Mouse (Mus musculus): ENCODE measurements at regions not wholly inside any gene's neighbourhood (a gene's known extent, or its start where the extent isn't known, plus 50 kb on each side); places are given as distances from the start of the nearest gene placed in this dataset.

GRCm38 (mm10) chr4:81124155-81124554 lies 213.7 kb downstream of the Lurap1l start:
- no peaks in the 10 kb centered on the region for H3K9me3 ChIP-seq (ENCODE audit: control insufficient read depth, low read depth, low read length)
- no peak for ATAC-seq (ENCODE audit: insufficient number of reproducible peaks, insufficient read depth, low FRiP score, low read depth)
- no peak overlapping the region for H3K9ac ChIP-seq (replicated peaks; ENCODE audit: low read depth, low read length)
- no peak overlapping the region for H3K4me2 ChIP-seq (replicated peaks; ENCODE audit: low read depth, low read length)
- H3K36me3 ChIP-seq (ENCODE audit: control insufficient read depth, insufficient read depth, low read length): no peaks in the 10 kb centered on the region
- no peaks in the 10 kb centered on the region for H3K4me1 ChIP-seq (ENCODE audit: control insufficient read depth, insufficient read depth, low read length)
- WGBS: 40% methylated on average over 3 of the region's 3 CpGs
- no peaks in the 10 kb centered on the region for H3K27me3 ChIP-seq (ENCODE audit: control insufficient read depth, insufficient read depth, low read length)
- H3K27ac ChIP-seq (ENCODE audit: low read length): no peak overlapping the region
- no peak overlapping the region for H3K4me3 ChIP-seq (ENCODE audit: low read depth, low read length)

GRCm38 (mm10) chr4:81129874-81130273 lies 219.4 kb downstream of the Lurap1l start:
- Histone ChIP-seq H3K9me3 (ENCODE audit: control insufficient read depth, low read depth, low read length) (no peaks in the 10 kb centered on the region), H3K27me3 (ENCODE audit: control insufficient read depth, insufficient read depth, low read length) (no peaks in the 10 kb centered on the region), H3K4me1 (ENCODE audit: control insufficient read depth, insufficient read depth, low read length) (no peaks in the 10 kb centered on the region), H3K36me3 (ENCODE audit: control insufficient read depth, insufficient read depth, low read length) (no peaks in the 10 kb centered on the region), H3K9ac (replicated peaks; ENCODE audit: low read depth, low read length) (no peak overlapping the region), H3K4me3 (ENCODE audit: low read depth, low read length) (no peak overlapping the region), H3K27ac (ENCODE audit: low read length) (no peak overlapping the region), H3K4me2 (replicated peaks; ENCODE audit: low read depth, low read length) (no peak overlapping the region)
- no peak for ATAC-seq (ENCODE audit: insufficient number of reproducible peaks, insufficient read depth, low FRiP score, low read depth)
- WGBS: 12% methylated on average over 2 of the region's 2 CpGs

- no peak overlapping the region for H3K9ac ChIP-seq (replicated peaks; ENCODE audit: low read depth, low read length)
- no peaks in the 10 kb centered on the region for H3K36me3 ChIP-seq (ENCODE audit: control insufficient read depth, insufficient read depth, low read length)
- no peaks in the 10 kb centered on the region for H3K27me3 ChIP-seq (ENCODE audit: control insufficient read depth, insufficient read depth, low read length)
- H3K4me1 ChIP-seq (ENCODE audit: control insufficient read depth, insufficient read depth, low read length): no peaks in the 10 kb centered on the region
- no peak overlapping the region for H3K27ac ChIP-seq (ENCODE audit: low read length)
- no peak overlapping the region for H3K4me3 ChIP-seq (ENCODE audit: low read depth, low read length)
- no peak overlapping the region for H3K4me2 ChIP-seq (replicated peaks; ENCODE audit: low read depth, low read length)
- H3K9me3 ChIP-seq (ENCODE audit: control insufficient read depth, low read depth, low read length): no peaks in the 10 kb centered on the region
- 86% methylated on average over 2 of the region's 2 CpGs for WGBS
- ATAC-seq (ENCODE audit: insufficient number of reproducible peaks, insufficient read depth, low FRiP score, low read depth): no peak
Observed at GRCm38 (mm10) chr4:81173111-81173510, 262.7 kb downstream of the Lurap1l start.

GRCm38 (mm10) chr4:81177443-81178041 lies 265.1 kb downstream of the Mpdz start:
- H3K9me3 ChIP-seq (ENCODE audit: control insufficient read depth, low read depth, low read length): no peaks in the 10 kb centered on the region

GRCm38 (mm10) chr4:81178047-81178781 lies 264.4 kb downstream of the Mpdz start:
- no peaks in the 10 kb centered on the region for H3K36me3 ChIP-seq (ENCODE audit: control insufficient read depth, insufficient read depth, low read length)
- H3K27ac ChIP-seq (ENCODE audit: low read length): no peak overlapping the region
- no peaks in the 10 kb centered on the region for H3K9me3 ChIP-seq (ENCODE audit: control insufficient read depth, low read depth, low read length)
- no peak overlapping the region for H3K4me3 ChIP-seq (ENCODE audit: low read depth, low read length)
- peak; percentile 10; the same call in 1 of the 2 replicates for ATAC-seq (ENCODE audit: insufficient number of reproducible peaks, insufficient read depth, low FRiP score, low read depth)
- no peaks in the 10 kb centered on the region for H3K4me1 ChIP-seq (ENCODE audit: control insufficient read depth, insufficient read depth, low read length)
- H3K9ac ChIP-seq (replicated peaks; ENCODE audit: low read depth, low read length): no peak overlapping the region
- no peaks in the 10 kb centered on the region for H3K27me3 ChIP-seq (ENCODE audit: control insufficient read depth, insufficient read depth, low read length)
- H3K4me2 ChIP-seq (replicated peaks; ENCODE audit: low read depth, low read length): no peak overlapping the region
- 52% methylated on average over 14 of the region's 14 CpGs for WGBS

More at GRCm38 (mm10) chr4:81177443-81178041, 265.1 kb downstream of the Mpdz start:
- Histone ChIP-seq H3K4me1 (ENCODE audit: control insufficient read depth, insufficient read depth, low read length) (no peaks in the 10 kb centered on the region), H3K27me3 (ENCODE audit: control insufficient read depth, insufficient read depth, low read length) (no peaks in the 10 kb centered on the region), H3K9ac (replicated peaks; ENCODE audit: low read depth, low read length) (no peak overlapping the region), H3K36me3 (ENCODE audit: control insufficient read depth, insufficient read depth, low read length) (no peaks in the 10 kb centered on the region), H3K4me3 (ENCODE audit: low read depth, low read length) (no peak overlapping the region), H3K27ac (ENCODE audit: low read length) (no peak overlapping the region), H3K4me2 (replicated peaks; ENCODE audit: low read depth, low read length) (no peak overlapping the region)
- no peak for ATAC-seq (ENCODE audit: insufficient number of reproducible peaks, insufficient read depth, low FRiP score, low read depth)
- WGBS: 32% methylated on average over 11 of the region's 11 CpGs

- H3K27me3 ChIP-seq (ENCODE audit: control insufficient read depth, insufficient read depth, low read length): no peaks in the 10 kb centered on the region
- no peaks in the 10 kb centered on the region for H3K36me3 ChIP-seq (ENCODE audit: control insufficient read depth, insufficient read depth, low read length)
- no peaks in the 10 kb centered on the region for H3K9me3 ChIP-seq (ENCODE audit: control insufficient read depth, low read depth, low read length)
- H3K4me3 ChIP-seq (ENCODE audit: low read depth, low read length): no peak overlapping the region
- H3K9ac ChIP-seq (replicated peaks; ENCODE audit: low read depth, low read length): no peak overlapping the region
- peak; percentile 86; the same call in 1 of the 2 replicates for ATAC-seq (ENCODE audit: insufficient number of reproducible peaks, insufficient read depth, low FRiP score, low read depth)
- no peak overlapping the region for H3K27ac ChIP-seq (ENCODE audit: low read length)
- H3K4me1 ChIP-seq (ENCODE audit: control insufficient read depth, insufficient read depth, low read length): no peaks in the 10 kb centered on the region
- WGBS: 2% methylated on average over 12 of the region's 12 CpGs
- H3K4me2 ChIP-seq (replicated peaks; ENCODE audit: low read depth, low read length): no peak overlapping the region
Observed at GRCm38 (mm10) chr4:81178782-81179135, 263.9 kb downstream of the Mpdz start.

GRCm38 (mm10) chr4:81216123-81216522 lies 226.5 kb downstream of the Mpdz start:
- no peak for ATAC-seq (ENCODE audit: insufficient number of reproducible peaks, insufficient read depth, low FRiP score, low read depth)
- Histone ChIP-seq H3K4me1 (ENCODE audit: control insufficient read depth, insufficient read depth, low read length) (no peaks in the 10 kb centered on the region), H3K36me3 (ENCODE audit: control insufficient read depth, insufficient read depth, low read length) (no peaks in the 10 kb centered on the region), H3K9ac (replicated peaks; ENCODE audit: low read depth, low read length) (no peak overlapping the region), H3K4me3 (ENCODE audit: low read depth, low read length) (no peak overlapping the region), H3K27ac (ENCODE audit: low read length) (no peak overlapping the region), H3K9me3 (ENCODE audit: control insufficient read depth, low read depth, low read length) (no peaks in the 10 kb centered on the region), H3K4me2 (replicated peaks; ENCODE audit: low read depth, low read length) (no peak overlapping the region), H3K27me3 (ENCODE audit: control insufficient read depth, insufficient read depth, low read length) (no peaks in the 10 kb centered on the region)
- 95% methylated on average over 1 of the region's 1 CpGs for WGBS

GRCm38 (mm10) chr4:81217979-81218378 lies 224.6 kb downstream of the Mpdz start:
- no peak overlapping the region for H3K4me2 ChIP-seq (replicated peaks; ENCODE audit: low read depth, low read length)
- H3K9ac ChIP-seq (replicated peaks; ENCODE audit: low read depth, low read length): no peak overlapping the region
- ATAC-seq (ENCODE audit: insufficient number of reproducible peaks, insufficient read depth, low FRiP score, low read depth): no peak
- no peaks in the 10 kb centered on the region for H3K27me3 ChIP-seq (ENCODE audit: control insufficient read depth, insufficient read depth, low read length)
- no peaks in the 10 kb centered on the region for H3K36me3 ChIP-seq (ENCODE audit: control insufficient read depth, insufficient read depth, low read length)
- H3K9me3 ChIP-seq (ENCODE audit: control insufficient read depth, low read depth, low read length): no peaks in the 10 kb centered on the region
- no peak overlapping the region for H3K4me3 ChIP-seq (ENCODE audit: low read depth, low read length)
- H3K4me1 ChIP-seq (ENCODE audit: control insufficient read depth, insufficient read depth, low read length): no peaks in the 10 kb centered on the region
- 48% methylated on average over 11 of the region's 11 CpGs for WGBS
- no peak overlapping the region for H3K27ac ChIP-seq (ENCODE audit: low read length)

Data from stomach, embryonic 14.5 days (tissue).